Comparison of ENCODE assay signal across 8 mouse cellular contexts in genomic region chr4:143280166-143280565, GRCm38 (mm10). TPM values are rescaled to one million over a fixed set of nuclear protein-coding genes. Genes with fewer than 3 reads are reported as not detected.
DNase-seq lines count a peak whose midpoint lies in the region; ATAC-seq and TF ChIP-seq lines count a peak whose summit lies in the region.

No protein-coding gene starts in this region.

- no peaks in the 10 kb centered on the region for H3K36me3 ChIP-seq in kidney, postnatal 0 days (ENCODE audit: insufficient read depth, low read length)
- no peaks in the 10 kb centered on the region for H3K36me3 ChIP-seq in forebrain, postnatal 0 days (ENCODE audit: insufficient read depth)

- H3K27ac ChIP-seq in kidney, postnatal 0 days, result no peak overlapping the region
- H3K27ac ChIP-seq in forebrain, postnatal 0 days (ENCODE audit: low read depth, low read length), result 0 out of 2 replicates have a peak overlapping the region, but pooled peaks have one; percentile 17

- no peak for DNase-seq in kidney, postnatal 0 days (ENCODE audit: low spot score)
- DNase-seq in kidney, adult 9 months, result no peak
- DNase-seq in ZHBTc4 (ENCODE audit: low read depth, low spot score) (peak; percentile 78), MN1 (ENCODE audit: low spot score) (no peak)
- DNase-seq in forebrain, postnatal 0 days, result peak; percentile 62
- DNase-seq in layer of hippocampus, postnatal 10 days (ENCODE audit: low spot score in 2 of 2), result peak; percentile 62 to 67
- no peak for DNase-seq in spleen, adult 12 weeks (ENCODE audit: low spot score)

- no peak overlapping the region for H3K4me3 ChIP-seq in kidney, postnatal 0 days (replicated peaks; ENCODE audit: low read depth, low read length)
- H3K4me3 ChIP-seq in forebrain, postnatal 0 days (ENCODE audit: low read depth, low read length), result no peak overlapping the region

- no peaks in the 10 kb centered on the region for H3K27me3 ChIP-seq in kidney, postnatal 0 days (ENCODE audit: insufficient read depth, low read length)
- no peaks in the 10 kb centered on the region for H3K27me3 ChIP-seq in forebrain, postnatal 0 days (ENCODE audit: insufficient read depth, low read length)

- no peaks in the 10 kb centered on the region for H3K4me1 ChIP-seq in kidney, postnatal 0 days (replicated peaks; ENCODE audit: insufficient read depth, low read length)
- peaks cover 11% of the 10 kb centered on the region for H3K4me1 ChIP-seq in forebrain, postnatal 0 days (ENCODE audit: insufficient read depth)

- 83% methylated on average over 3 of the region's 3 CpGs for WGBS in kidney, postnatal 0 days
- 83% methylated on average over 3 of the region's 3 CpGs for WGBS in forebrain, postnatal 0 days

- ATAC-seq in kidney, postnatal 0 days (replicated peaks; ENCODE audit: low FRiP score, low read depth), result no peak
- ATAC-seq in forebrain, postnatal 0 days, result no peak
- ATAC-seq in monocyte, adult 5-6 weeks (replicated peaks; ENCODE audit: insufficient number of reproducible peaks, low FRiP score, low TSS enrichment, poor library complexity, severe bottlenecking), result peak; percentile 58; the same call in 1 of the 2 replicates

- TF ChIP-seq CTCF in kidney, postnatal 0 days (IDR thresholded peaks at IDR 0.05; ENCODE audit: low read depth), result peak; percentile 61
- TF ChIP-seq CTCF in forebrain, postnatal 0 days (IDR thresholded peaks at IDR 0.05; ENCODE audit: low read depth), result peak; percentile 66

- no peak overlapping the region for H3K4me2 ChIP-seq in kidney, postnatal 0 days (ENCODE audit: low read length)
- H3K4me2 ChIP-seq in forebrain, postnatal 0 days (ENCODE audit: low read depth), result no peak overlapping the region

- H3K9ac ChIP-seq in kidney, postnatal 0 days (ENCODE audit: low read depth, low read length), result no peak overlapping the region
- no peak overlapping the region for H3K9ac ChIP-seq in forebrain, postnatal 0 days

- no peaks in the 10 kb centered on the region for H3K9me3 ChIP-seq in kidney, postnatal 0 days (replicated peaks; ENCODE audit: low read length)
- no peaks in the 10 kb centered on the region for H3K9me3 ChIP-seq in forebrain, postnatal 0 days (ENCODE audit: low read length)

RNA-seq across cellular contexts. Expression of gene Pdpn, which starts 19.2 kb away (rescaled TPM):
- 49.4 and 49.9 TPM in 2 replicates for polyA plus RNA-seq in kidney, postnatal 0 days (2015; fragmentation: Nextera tagmentation; extraction: Ambion mirVana)
- 31.5 and 36.8 TPM in 2 replicates for total RNA-seq in forebrain, postnatal 0 days (2014; rRNA removed)
- polyA plus RNA-seq in forebrain, postnatal 0 days (2015; fragmentation: Nextera tagmentation; extraction: Ambion mirVana), result 38.7 and 39.2 TPM in 2 replicates
- 10 to 100 TPM; 16.0 to 18.3 TPM for total RNA-seq in layer of hippocampus, postnatal 10 days (2021)
- total RNA-seq in monocyte, adult 5-6 weeks (2017), result not detected in 3 replicates

Comparison
In these comparisons a context has a peak if more than half of its experiments do, and no peak if none do; other contexts are left out.
1. DNase-seq: peak in ZHBTc4 (single experiment), forebrain, postnatal 0 days (single experiment) and layer of hippocampus, postnatal 10 days (2 of 2); none in kidney, postnatal 0 days (single experiment), kidney, adult 9 months (single experiment), MN1 (single experiment) and spleen, adult 12 weeks (single experiment).
2. RNA of gene Pdpn, which starts 19.2 kb away (total RNA-seq): 31.5 to 36.8 TPM in forebrain, postnatal 0 days and 16.0 to 18.3 TPM in layer of hippocampus, postnatal 10 days; not detected in monocyte, adult 5-6 weeks; every median in the first group is over 10 times any median in the second.